Mouse (Mus musculus): ENCODE results near the gene Psmc2.

- TF ChIP-seq CTCF (conservative IDR thresholded peaks at IDR 0.05 in 1 of 2, IDR thresholded peaks at IDR 0.05 in 1 of 2; ENCODE audit: low read depth in 2 of 2, low read length in 2 of 2) (peak in 1 of 2 experiments; percentile 67; a peak in 2 of 4 replicates), MAFK (IDR thresholded peaks at IDR 0.05; ENCODE audit: insufficient replicate concordance, low read length) (no peak), POLR2AphosphoS2 (IDR thresholded peaks at IDR 0.05; ENCODE audit: low read depth, low read length) (no peak), JUND (conservative IDR thresholded peaks at IDR 0.05; ENCODE audit: low read depth, low read length) (no peak), MEF2A (IDR thresholded peaks at IDR 0.05; ENCODE audit: borderline replicate concordance, low read depth, low read length) (no peak), MAX (IDR thresholded peaks at IDR 0.05; ENCODE audit: low read length) (no peak), MYC (IDR thresholded peaks at IDR 0.05; ENCODE audit: low read depth, low read length) (no peak), UBTF (IDR thresholded peaks at IDR 0.05; ENCODE audit: low read depth, low read length) (no peak), ZMIZ1 (IDR thresholded peaks at IDR 0.05; ENCODE audit: low read depth, low read length) (no peak), POLR2A (IDR thresholded peaks at IDR 0.05; ENCODE audit: low read depth, low read length) (no peak), EP300 (IDR thresholded peaks at IDR 0.05; ENCODE audit: low read length) (no peak)
Observed at GRCm38 (mm10) chr5:21844676-21845075, 59.6 kb downstream of the Psmc2 start.

Measured in CH12.LX (cell line).